Mouse (Mus musculus) heart, embryonic 10.5 days (tissue): ENCODE results near the gene Thpo. TPM values are rescaled to one million over a fixed set of nuclear protein-coding genes. Genes with fewer than 3 reads are reported as not detected.

ENCODE experiments used
- DNase-seq: peaks from one replicate; pipeline ENCODE4 v3.0.0-alpha.2; 2017; ENCODE audit warnings: low spot score
- H3K27ac ChIP-seq: fragments of 300-500 bp; sonication (generic); 2 replicates; pipeline ENCODE4 v1.5.1; 2016; ENCODE audit warnings: mild to moderate bottlenecking
- H3K27me3 ChIP-seq: fragments of 300-500 bp; sonication (generic); 2 replicates; pipeline ENCODE4 v1.6.1; 2016; ENCODE audit warnings: mild to moderate bottlenecking; ENCODE audit not compliant: poor library complexity, insufficient read depth, severe bottlenecking
- H3K36me3 ChIP-seq: fragments of 300-500 bp; sonication (generic); 2 replicates; pipeline ENCODE4 v1.6.1; 2016; ENCODE audit warnings: mild to moderate bottlenecking, moderate library complexity
- H3K4me1 ChIP-seq: fragments of 300-500 bp; sonication (generic); 2 replicates; pipeline ENCODE4 v1.6.1; 2016; ENCODE audit warnings: mild to moderate bottlenecking
- H3K4me3 ChIP-seq: fragments of 300-500 bp; sonication (generic); 2 replicates; pipeline ENCODE4 v1.5.1; 2016; ENCODE audit warnings: mild to moderate bottlenecking, moderate library complexity
- H3K9me3 ChIP-seq: fragments of 300-500 bp; sonication (generic); 2 replicates; pipeline ENCODE4 v1.6.1; 2016; ENCODE audit warnings: mild to moderate bottlenecking, moderate library complexity
- WGBS: fragments of 180-500 bp; shearing (Covaris S2); methylation state at CpG from one replicate; pipeline ENCODE4 v1.1.7; 2016; 5-methylcytosine and 5-hydroxymethylcytosine counted together
- polyA plus RNA-seq: library from polyadenylated mRNA; unstranded; fragments of >200 nt; fragmentation: Nextera tagmentation; extraction: Ambion mirVana; gene quantifications from 2 replicates; pipeline ENCODE4 v1.2.1, GENCODE M21; 2016

Gene Thpo
- polyA plus RNA-seq, 1 experiment from 2014 or later = 1.1 TPM

DNA sequence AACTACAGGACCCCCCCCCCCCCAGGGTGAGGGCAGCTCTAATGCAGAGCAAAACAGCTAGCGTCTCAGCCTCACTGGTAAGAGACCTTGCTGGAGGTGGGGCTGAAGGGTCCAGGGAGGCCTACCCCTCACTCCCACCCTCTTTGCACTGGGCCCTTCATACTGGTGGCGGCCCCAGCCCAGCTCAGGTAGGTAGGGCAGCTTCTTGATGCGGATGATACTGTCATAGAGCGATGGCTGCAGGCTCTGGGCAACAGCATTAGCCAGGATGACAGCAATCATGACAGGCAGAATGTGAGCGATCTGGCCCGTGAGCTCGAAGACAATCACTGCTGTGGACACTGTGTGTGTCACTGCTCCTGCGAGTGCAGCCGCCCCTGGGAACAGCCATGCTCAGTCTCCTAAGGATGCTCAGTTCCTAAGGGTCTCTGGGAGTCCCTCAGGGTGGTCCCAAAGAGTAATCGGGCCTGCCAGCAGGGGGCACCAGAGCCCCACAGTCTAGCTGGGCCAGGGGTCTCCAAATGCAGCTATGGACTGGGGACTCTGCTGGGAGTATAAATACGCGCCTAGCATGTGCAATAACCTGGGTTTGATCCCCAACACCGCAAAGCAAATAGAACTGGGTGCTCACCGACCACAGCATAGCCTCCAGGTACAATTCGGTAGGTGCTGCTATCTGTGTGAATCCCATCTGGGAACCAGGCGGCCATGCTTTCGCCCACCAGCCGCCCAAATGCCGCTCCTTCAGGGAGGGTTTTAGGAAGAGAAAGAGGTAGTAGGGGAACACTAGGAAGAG lies 25.2 kb downstream of the Thpo start:
- no peaks in the 10 kb centered on the region for H3K9me3 ChIP-seq

DNA sequence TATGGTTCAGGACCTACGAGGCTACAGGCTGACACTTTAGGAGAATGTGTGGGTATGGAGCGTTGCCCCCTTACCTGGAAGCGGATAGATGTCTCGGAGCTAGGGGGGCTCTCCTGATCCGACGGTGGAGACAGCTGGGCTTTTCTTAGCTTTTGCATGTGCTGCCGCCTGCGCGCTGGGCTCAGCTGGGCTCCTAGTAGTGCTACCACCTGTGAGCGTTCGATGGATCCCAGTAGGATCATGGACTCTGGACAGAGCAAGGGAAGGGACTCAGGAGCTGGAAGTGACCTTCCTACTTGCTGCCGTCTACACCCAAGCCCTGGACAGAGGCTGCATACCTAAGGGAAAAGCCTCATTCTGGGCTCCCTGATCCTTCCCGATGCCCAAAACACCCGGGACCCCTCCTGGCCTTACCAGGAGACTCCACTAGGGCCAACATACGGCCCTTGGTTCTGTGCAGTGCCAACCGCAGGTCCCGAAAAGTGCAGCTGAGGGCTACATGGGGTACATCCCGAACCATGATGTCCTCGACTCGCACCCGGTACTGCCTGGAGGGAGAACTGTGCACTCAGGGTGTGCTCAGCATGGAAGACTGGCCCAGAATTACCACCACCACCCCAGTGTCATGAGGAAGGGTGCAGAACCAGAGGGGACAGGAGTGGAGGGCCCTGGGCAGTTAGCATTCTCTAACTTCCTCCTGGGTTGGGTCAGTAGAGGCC lies 25.9 kb downstream of the Thpo start:
- peak; percentile 68 for DNase-seq
- Histone ChIP-seq H3K27ac (no peak overlapping the region), H3K4me3 (no peak overlapping the region), H3K4me1 (peaks cover 16% of the 10 kb centered on the region), H3K27me3 (no peaks in the 10 kb centered on the region), H3K36me3 (peaks cover 47% of the 10 kb centered on the region), H3K9me3 (no peaks in the 10 kb centered on the region)
- 89% methylated on average over 21 of the region's 21 CpGs for WGBS

More for the DNA sequence above, 25.2 kb downstream of the Thpo start:
- H3K4me3 ChIP-seq = no peak overlapping the region
- WGBS = 74% methylated on average over 19 of the region's 19 CpGs
- peaks cover 23% of the 10 kb centered on the region for H3K4me1 ChIP-seq
- H3K27ac ChIP-seq = no peak overlapping the region
- DNase-seq = no peak
- H3K27me3 ChIP-seq = no peaks in the 10 kb centered on the region
- H3K36me3 ChIP-seq = peaks cover 47% of the 10 kb centered on the region

DNA sequence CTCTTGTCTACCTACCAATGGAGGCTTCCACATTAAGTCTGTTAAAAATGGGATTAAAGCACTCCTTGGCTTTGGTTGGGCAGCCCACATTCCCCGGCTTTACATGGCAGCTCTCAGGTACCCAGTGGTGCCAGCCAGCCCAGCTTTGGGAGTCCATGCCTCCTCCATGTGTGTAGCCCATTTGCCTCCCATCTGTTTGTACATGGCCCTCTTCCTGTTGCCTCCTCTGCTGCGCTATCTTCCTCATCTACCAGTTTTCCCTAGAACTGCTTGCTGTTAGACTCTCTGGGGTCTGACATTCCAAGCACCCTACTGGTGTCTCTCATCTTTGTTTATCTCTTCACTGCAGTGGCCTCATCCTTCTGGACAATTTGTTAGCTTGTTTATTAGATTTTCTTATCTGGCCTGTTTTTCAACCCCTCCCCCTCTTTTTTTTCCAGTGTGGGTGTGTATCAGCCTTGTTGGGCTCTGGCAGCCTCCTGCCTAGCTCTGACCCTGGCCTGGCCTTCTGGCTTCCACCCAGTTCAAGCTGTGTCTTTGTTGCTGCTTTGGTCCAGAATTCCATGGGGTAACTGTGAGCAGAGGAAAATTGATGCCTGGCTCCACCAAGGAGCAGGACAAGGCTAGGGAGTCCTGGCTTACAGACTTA lies 27.8 kb downstream of the Thpo start:
- 70% methylated on average over 2 of the region's 2 CpGs for WGBS
- H3K27ac ChIP-seq = no peak overlapping the region
- H3K4me3 ChIP-seq = no peak overlapping the region
- DNase-seq = peak; percentile 73
- H3K27me3 ChIP-seq = no peaks in the 10 kb centered on the region
- peaks cover 39% of the 10 kb centered on the region for H3K36me3 ChIP-seq
- H3K9me3 ChIP-seq = no peaks in the 10 kb centered on the region
- peaks cover 30% of the 10 kb centered on the region for H3K4me1 ChIP-seq

DNA sequence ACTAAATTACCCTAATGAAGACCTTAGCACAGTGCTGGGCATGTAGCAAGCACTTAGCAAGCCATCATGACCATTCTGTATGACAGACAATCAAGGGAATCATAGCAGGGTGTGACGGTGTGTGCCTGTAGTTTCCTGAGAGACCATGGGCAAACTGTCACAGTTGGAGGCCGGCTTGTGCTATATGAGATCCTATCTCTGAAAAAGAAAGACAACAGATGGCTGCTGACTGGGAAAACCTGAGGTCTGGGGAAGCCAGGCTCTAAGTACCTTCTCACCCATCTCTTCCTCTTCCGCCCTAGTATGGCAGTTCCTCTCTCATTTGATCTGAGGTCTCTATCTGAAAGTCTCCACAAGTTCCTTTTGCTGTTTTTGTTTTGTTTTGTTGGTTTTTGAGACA lies 28.5 kb downstream of the Thpo start:
- Histone ChIP-seq H3K27ac (no peak overlapping the region), H3K36me3 (peaks cover 32% of the 10 kb centered on the region; the same call in 1 of the 2 replicates), H3K4me3 (no peak overlapping the region), H3K9me3 (no peaks in the 10 kb centered on the region), H3K27me3 (no peaks in the 10 kb centered on the region), H3K4me1 (peaks cover 32% of the 10 kb centered on the region)
- no peak for DNase-seq
- 66% methylated on average over 3 of the region's 3 CpGs for WGBS

DNA sequence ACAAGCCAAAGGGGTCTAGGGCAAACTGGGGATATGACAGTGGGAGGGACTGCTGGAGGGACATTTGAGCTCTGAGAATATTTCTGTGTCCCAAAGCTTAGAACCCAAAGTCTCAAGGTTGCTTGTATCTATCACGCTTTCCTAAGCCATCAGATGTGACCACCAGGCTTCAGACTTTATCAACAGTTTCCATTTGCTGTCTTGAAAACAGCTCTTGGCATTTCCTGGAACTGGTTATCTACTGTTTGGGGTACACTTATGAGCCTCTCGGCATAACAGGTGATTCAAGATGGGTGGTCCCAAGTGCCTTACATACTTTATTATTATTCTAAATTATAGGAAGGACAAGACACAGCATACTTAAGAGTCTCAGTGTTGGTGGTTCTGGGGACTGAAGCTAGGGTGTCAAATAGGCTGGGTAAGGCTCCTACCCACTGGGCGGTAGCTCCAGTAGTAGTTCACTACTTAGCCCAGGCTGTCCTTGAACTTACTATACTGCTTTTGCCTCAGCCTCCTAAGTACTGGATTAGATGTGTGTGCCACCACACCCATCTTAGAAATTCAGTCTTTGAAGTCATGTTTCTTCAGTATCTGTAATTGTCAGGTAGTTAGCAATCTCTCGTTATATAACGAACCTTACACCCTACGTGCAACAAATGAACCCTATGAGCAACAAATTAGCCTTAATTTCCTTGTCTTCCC lies 30.5 kb downstream of the Thpo start:
- peaks cover 21% of the 10 kb centered on the region; the same call in 1 of the 2 replicates for H3K36me3 ChIP-seq
- DNase-seq = no peak
- no peaks in the 10 kb centered on the region for H3K9me3 ChIP-seq
- no peak overlapping the region for H3K27ac ChIP-seq
- peaks cover 32% of the 10 kb centered on the region for H3K4me1 ChIP-seq
- no peak overlapping the region for H3K4me3 ChIP-seq
- 83% methylated on average over 6 of the region's 6 CpGs for WGBS
- H3K27me3 ChIP-seq = peaks cover 5% of the 10 kb centered on the region; the same call in 1 of the 2 replicates

DNA sequence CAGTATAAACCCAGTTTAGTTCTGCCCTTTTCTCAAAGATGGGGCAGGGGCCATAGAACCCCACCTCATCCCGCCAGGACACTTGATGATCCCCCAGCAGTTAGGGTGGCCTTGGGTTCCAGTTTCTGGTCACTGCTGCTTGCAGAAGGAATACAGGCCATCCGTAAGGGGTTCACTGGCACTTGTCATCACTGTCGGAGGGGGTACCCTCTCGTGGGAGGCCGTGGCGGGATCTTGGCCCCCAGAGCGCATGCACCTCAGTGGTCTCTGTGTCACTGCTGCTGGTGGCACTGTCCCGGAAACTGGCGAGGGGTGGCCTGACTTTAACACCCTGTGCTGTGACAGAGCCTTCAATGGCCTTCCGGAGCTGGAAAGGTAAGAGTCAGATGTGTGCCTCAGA lies 31.2 kb downstream of the Thpo start:
- peaks cover 32% of the 10 kb centered on the region for H3K4me1 ChIP-seq
- WGBS = 85% methylated on average over 10 of the region's 10 CpGs
- 0 out of 2 replicates have a peak overlapping the region, but pooled peaks have one; percentile 18 for H3K27ac ChIP-seq
- peaks cover 5% of the 10 kb centered on the region; the same call in 1 of the 2 replicates for H3K27me3 ChIP-seq
- DNase-seq = no peak
- no peak overlapping the region for H3K4me3 ChIP-seq
- H3K36me3 ChIP-seq = peaks cover 14% of the 10 kb centered on the region; the same call in 1 of the 2 replicates
- H3K9me3 ChIP-seq = no peaks in the 10 kb centered on the region

DNA sequence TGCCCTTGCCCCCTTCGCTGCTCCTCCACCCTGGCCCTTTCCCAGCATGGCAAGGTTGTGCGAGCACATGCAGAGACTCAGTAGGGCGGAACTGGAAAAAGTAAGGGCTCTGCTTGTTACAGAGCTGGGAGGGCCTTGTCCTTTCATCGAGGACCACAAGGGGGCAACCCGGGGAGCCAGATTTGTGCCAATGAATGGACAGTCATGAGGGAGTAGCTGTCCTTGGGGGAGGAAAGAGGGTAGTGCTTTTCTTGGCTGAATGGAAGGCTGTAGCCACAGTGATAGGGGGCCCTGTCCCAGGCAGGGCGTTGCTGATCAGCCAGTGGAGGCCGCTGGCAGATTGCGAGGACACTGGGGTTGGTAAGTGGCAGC lies 31.8 kb downstream of the Thpo start:
- H3K27me3 ChIP-seq = peaks cover 10% of the 10 kb centered on the region; the same call in 1 of the 2 replicates
- H3K4me1 ChIP-seq = peaks cover 30% of the 10 kb centered on the region
- H3K9me3 ChIP-seq = no peaks in the 10 kb centered on the region
- 8% methylated on average over 8 of the region's 8 CpGs for WGBS
- peak overlapping the region; percentile 12; the same call in 1 of the 2 replicates for H3K4me3 ChIP-seq
- DNase-seq = peak; percentile 93
- peaks cover 12% of the 10 kb centered on the region; the same call in 1 of the 2 replicates for H3K36me3 ChIP-seq
- peak overlapping the region; percentile 76 for H3K27ac ChIP-seq

DNA sequence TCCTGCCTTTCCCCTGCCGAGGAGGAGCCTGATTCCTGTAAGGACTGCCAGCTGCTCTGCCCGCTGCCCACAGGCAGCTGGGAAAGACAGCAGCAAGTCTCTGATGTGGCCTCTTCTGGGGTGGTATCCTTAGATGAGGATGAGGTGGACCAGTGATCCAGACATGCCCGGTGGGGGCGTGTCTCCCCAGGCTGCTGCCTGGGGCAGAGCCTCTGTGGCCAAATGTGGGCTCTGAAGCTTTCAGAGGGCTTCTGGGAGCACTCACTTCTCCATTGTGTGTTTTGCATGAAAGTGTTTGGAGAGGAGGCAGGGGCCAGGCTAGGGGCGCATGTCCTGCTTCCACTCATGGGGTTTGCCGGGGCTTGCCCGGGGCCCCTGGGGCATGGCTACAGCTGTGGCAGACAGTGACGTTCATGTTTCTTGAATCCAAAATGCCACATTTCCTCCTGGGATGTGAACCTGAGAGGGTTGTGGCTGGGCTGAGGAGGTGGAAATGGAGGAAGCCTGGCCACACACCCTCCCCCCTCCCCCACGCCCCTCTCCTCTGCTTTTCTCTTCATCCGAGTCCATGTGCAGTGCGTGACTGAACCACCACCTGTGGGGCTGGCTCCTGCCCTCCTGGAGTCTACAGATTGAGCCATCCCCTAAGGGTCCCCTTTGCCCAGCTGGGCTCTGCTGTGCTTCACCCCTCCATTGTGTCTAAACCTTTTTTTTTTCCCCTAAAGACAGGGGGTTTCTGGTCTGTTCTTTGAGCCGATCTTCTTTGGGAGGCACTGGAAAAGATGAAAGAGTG lies 32.4 kb downstream of the Thpo start:
- no peaks in the 10 kb centered on the region for H3K9me3 ChIP-seq
- peaks cover 16% of the 10 kb centered on the region; the same call in 1 of the 2 replicates for H3K27me3 ChIP-seq
- H3K27ac ChIP-seq = peak overlapping the region; percentile 76
- DNase-seq = no peak
- peaks cover 26% of the 10 kb centered on the region for H3K4me1 ChIP-seq
- WGBS = 29% methylated on average over 12 of the region's 12 CpGs
- peak overlapping the region; percentile 12; the same call in 1 of the 2 replicates for H3K4me3 ChIP-seq
- peaks cover 12% of the 10 kb centered on the region; the same call in 1 of the 2 replicates for H3K36me3 ChIP-seq

DNA sequence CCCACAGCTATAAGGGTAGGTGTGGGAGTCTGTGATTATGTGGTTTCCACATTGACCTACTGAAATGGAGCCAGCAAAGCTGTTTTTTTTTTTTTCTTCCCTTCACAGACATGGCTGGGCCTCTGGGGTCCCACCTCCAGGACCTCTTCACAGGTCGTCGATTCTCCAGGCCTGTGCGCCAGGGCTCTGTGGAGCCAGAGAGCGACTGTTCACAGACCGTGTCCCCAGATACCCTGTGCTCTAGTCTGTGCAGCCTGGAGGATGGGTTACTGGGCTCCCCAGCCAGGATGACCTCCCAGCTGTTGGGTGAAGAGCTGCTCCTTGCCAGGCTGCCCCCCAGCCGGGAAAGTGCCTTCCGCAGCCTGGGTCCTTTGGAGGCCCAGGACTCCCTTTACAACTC lies 33.0 kb downstream of the Thpo start:
- DNase-seq = no peak
- peaks cover 8% of the 10 kb centered on the region; the same call in 1 of the 2 replicates for H3K36me3 ChIP-seq
- peaks cover 21% of the 10 kb centered on the region for H3K27me3 ChIP-seq
- 68% methylated on average over 7 of the region's 7 CpGs for WGBS
- H3K27ac ChIP-seq = peak overlapping the region; percentile 76
- 0 out of 2 replicates have a peak overlapping the region, but pooled peaks have one; percentile 12 for H3K4me3 ChIP-seq
- no peaks in the 10 kb centered on the region for H3K9me3 ChIP-seq
- H3K4me1 ChIP-seq = peaks cover 22% of the 10 kb centered on the region

DNA sequence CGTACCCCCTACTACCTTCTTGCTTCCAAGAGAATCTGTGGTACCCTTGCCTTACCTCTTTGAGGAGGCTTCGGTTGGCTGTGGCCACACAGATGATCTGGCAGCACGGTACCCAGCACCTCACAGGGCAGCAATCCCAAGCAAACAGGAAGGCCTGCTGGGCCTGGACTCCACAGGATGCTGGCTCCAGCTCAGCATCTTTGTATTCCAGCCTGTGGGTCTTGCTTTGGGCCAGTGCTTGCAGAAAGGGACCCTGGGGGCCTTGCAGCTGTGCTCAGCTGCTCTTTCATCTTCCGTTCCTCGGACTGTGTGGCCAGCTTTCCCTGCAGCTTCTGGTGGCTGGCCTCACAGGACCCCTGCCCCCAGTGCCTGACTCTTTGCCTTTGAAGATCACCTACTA lies 34.3 kb downstream of the Thpo start:
- H3K27ac ChIP-seq = no peak overlapping the region

DNA sequence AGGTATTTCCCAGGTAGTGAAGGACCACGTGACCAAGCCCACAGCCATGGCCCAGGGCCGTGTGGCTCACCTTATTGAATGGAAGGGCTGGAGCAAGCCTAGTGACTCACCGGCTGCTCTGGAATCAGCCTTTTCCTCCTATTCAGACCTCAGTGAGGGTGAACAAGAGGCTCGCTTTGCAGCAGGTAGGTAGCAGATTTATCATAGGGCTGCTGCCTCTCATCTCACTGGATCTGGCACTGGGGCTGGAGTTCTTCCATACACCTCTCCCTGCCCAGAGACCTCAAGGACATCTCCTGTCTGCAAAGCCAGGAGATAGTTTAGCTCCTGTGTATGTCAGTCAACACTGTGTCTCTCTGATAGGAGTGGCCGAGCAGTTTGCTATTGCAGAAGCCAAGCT lies 35.0 kb downstream of the Thpo start:
- peaks cover 40% of the 10 kb centered on the region for H3K27me3 ChIP-seq
- 60% methylated on average over 5 of the region's 5 CpGs for WGBS
- H3K4me1 ChIP-seq = peaks cover 34% of the 10 kb centered on the region
- no peaks in the 10 kb centered on the region for H3K9me3 ChIP-seq
- H3K36me3 ChIP-seq = no peaks in the 10 kb centered on the region; the same call in 1 of the 2 replicates
- no peak overlapping the region for H3K4me3 ChIP-seq
- H3K27ac ChIP-seq = no peak overlapping the region
- no peak for DNase-seq

More for the DNA sequence above, 34.3 kb downstream of the Thpo start:
- WGBS = 46% methylated on average over 5 of the region's 5 CpGs
- no peaks in the 10 kb centered on the region for H3K9me3 ChIP-seq
- H3K4me1 ChIP-seq = peaks cover 34% of the 10 kb centered on the region
- H3K4me3 ChIP-seq = no peak overlapping the region
- peaks cover 32% of the 10 kb centered on the region for H3K27me3 ChIP-seq
- no peak for DNase-seq
- peaks cover under 1% of the 10 kb centered on the region; the same call in 1 of the 2 replicates for H3K36me3 ChIP-seq
